Mouse (Mus musculus) embryonic fibroblast, embryonic 13.5 days (primary cell): Measurements from ENCODE around the gene Nfya.

Experiments
- CTCF ChIP-seq: IDR thresholded peaks from 2 replicates; pipeline ENCODE4 v1.5.1; 2011; ENCODE audit warnings: mild to moderate bottlenecking, control low read depth, low read length, moderate library complexity, borderline replicate concordance; ENCODE audit not compliant: insufficient read depth
- POLR2A ChIP-seq: IDR thresholded peaks from 2 replicates; pipeline ENCODE4 v1.6.1; 2011; ENCODE audit warnings: low read depth, mild to moderate bottlenecking, control low read depth, low read length, moderate library complexity

- TF ChIP-seq CTCF (no peak), POLR2A (no peak)
Observed at GRCm38 (mm10) chr17:48442745-48443457, 33.2 kb upstream of the Nfya start.
